Mouse (Mus musculus) cerebellum, adult 11-12 months (tissue): ENCODE data around the gene Cript.
"Not testable (repeated sequence)": the region's sequence is repeated elsewhere in the genome, so short reads cannot be mapped to it uniquely, and the experiment has no call there.

Source experiments
- DNase-seq: peaks from one replicate; pipeline ENCODE4 v3.0.0; 2022

The Cript gene

GRCm38 (mm10) chr17:87050469-87051175, 25.3 kb downstream of the Cript start:
- no peak for DNase-seq

DNA sequence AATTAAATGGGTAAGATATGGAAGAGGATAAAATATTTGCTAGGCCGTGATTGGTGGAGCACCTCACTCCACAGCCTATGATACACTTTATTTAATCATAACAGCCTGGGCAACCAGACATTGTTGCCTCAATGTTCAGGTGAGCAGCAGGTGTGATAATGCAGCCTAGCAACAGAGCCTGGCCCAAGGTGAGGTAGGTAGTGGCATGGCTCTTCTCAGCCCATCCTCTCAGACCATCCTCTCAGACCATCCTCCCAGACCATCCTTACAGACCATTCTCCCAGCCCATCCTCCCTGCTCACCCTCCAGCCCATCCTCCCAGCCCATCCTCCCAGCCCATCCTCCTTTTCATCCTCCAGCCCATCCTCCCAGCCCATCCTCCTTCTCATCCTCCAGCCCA, 26.3 kb downstream of the Cript start:
- no peak for DNase-seq

DNA sequence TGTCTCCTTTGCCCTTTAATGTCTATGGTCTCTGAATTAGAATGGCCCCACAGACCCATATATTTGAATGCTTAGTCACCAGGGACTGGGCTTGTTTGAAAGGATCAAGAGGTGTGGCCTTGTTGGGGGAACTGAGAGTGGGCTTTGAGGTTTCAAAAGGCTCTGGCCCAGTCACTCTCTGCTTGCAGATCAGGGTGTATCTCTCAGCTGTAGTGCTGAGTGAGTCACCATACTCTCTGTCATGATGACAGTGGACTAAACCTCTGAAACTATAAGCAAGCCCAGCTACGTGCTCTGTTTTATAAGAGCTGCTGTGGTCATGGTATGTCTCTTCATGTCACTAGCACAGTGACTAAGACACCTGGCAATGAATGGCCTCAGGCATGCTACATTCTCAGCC, 27.1 kb downstream of the Cript start:
- no peak for DNase-seq

DNA sequence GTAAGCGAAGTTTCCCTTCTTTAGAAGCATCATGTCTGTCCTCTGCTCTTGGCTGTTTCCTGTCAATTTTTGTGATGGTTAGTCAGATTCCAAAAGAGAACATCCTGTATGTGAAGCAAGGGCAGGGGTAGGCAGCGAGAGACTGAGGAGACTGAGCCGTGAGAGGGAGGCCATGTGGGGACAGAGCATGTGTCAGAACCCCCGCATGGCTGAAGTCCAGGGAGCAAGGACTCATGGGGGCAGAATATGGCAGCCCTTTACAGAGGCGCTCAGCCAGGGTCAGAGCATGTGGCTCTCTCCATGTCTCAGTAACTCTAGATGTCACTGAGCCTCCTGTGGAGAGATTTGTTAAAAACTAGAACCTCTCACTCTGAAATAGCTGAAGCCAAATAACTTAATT, 28.6 kb downstream of the Cript start:
- DNase-seq, result no peak

DNA sequence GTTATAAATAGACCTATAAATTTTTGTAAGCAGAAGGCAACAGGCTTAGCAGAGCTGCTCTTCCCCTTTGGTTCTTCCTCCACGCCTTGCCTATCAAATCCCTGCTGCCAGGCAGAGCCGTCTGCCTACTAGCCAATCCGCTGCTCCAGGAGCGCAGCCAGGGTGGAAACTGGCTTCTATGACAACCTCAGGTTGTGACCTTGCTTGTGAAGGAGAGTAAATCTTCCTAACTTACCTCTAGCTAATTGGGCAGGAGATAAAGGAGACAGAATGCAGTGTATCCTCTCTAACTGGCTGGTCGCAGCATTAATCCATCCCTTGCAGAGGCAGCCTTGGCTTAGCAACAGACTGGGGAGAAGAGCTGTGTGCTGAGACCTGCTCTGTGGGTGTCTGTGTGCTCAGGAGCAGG, 29.7 kb downstream of the Cript start:
- peak; percentile 28 for DNase-seq

GRCm38 (mm10) chr17:87055663-87056062, 30.3 kb downstream of the Cript start:
- DNase-seq, result no peak

DNA sequence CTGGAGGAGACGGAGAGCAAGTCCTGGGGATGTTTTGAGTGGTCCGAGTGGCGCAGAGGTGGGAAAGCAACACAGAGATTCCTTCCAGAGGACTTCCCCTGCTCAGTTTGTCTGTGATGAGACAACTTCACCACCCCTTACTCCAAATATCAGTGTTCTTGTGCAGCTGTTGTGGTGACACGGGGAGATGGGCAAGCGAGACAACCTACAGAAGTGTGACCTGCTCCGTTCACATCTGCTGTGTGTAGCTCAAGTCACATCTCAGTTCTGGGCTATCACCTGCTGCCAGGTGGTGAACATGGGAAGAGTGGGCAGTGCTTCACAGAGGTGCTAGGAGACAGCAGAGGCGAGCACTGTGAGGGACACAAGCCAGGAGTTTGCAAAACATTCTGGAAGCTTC, 31.4 kb downstream of the Cript start:
- no peak for DNase-seq

DNA sequence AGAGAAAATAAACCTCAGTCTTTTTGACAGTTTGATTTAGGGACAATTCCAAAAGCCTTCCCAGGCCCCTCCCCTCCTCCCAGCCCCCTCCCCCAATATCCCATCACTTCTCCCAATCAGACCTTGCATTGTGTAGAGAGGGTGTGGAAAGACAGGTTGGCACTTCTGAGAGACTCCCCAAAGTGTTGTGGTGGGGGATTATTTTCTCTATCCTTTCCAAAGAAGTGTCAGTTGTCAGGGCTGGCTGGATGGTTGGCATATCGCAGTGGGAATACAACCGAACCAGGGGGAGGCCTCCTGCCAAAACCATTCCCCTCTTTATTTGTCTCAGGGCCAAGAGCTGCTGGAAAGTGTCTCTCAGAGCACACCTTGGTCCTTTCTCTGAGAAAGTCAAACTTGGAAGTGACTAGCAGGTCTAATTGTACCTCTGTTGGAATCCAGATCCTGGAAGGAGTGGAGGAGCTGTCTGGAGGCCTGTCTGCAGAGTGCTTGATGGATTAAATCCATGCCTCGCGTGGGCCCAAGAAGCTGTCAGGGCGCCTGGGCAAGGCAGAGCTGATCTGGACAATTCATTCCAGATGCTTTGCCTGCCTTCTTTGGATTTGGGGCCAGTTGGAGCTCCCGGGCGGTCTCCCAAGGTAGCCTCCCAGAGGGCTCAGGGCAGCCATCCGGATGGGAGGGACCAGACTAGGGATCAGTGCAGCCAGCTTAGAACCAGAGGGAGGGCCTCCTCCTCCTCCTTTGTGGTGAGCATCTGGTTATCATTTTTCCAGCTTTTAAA, 32.3 kb downstream of the Cript start:
- no peak for DNase-seq

DNA sequence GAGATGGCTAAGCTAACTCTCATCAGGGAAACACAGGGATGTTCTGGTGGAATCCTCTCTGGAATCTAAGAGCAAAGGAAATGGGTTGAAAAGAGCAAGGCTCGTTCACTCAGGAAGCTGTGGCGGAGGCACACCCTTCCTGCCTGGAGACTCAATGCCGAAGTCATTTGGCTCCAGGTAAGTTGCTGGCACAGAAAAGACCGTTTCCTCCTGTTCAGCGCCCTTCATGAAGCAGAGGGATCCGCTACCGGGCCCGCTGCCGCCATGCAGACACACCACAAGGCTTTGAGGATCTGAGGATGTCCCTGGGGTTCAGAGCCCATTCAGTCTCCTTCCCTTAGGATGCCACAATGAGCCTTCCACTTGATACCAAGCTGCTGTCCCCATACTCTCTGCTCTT, 37.3 kb downstream of the Cript start:
- DNase-seq, result peak; percentile 36

DNA sequence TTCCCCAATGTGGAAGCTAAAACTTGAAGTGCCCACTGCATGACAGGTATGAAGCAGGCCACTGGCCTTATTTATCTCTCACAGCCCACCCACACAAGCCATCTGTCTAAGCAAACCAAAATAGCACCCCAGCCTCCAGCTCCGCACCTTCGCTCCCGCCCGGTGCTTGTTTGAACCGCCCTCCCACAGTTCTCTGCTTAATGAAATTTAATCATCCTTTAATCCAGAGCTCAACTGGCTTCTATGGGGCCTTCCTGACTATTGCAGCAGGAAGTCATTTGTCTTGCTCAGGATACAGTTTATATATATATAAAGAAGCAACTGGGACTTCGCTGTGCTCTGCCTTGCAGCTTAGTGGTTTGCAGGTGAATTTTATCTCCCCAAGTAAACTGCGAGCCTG, 38.1 kb downstream of the Cript start:
- DNase-seq, result no peak

DNA sequence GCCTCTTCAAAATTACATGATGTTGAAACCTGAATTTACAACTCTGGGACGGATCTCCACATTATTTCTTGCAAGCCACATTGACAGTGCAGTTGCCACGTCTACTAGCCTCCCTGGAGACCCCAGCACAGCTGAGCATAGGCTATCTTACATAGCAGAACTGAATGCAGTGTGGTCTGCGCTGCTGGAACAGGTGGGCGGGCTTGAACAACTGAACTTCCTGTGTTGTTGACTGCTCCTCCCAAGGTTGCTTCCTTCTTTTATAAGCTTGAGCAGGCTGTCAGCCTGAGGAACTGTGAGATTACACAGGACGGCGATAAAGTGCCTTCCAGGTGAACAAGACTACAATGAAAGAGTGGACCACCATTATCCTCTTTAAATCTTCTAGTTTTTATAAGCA, 38.6 kb downstream of the Cript start:
- DNase-seq, result no peak

- DNase-seq, result no peak
Observed at GRCm38 (mm10) chr17:87068997-87069396, 43.6 kb downstream of the Cript start.

GRCm38 (mm10) chr17:87072183-87072582, 46.8 kb downstream of the Cript start:
- not testable (repeated sequence) for DNase-seq

GRCm38 (mm10) chr17:87072766-87073440, 47.6 kb downstream of the Cript start:
- DNase-seq, result no peak

DNA sequence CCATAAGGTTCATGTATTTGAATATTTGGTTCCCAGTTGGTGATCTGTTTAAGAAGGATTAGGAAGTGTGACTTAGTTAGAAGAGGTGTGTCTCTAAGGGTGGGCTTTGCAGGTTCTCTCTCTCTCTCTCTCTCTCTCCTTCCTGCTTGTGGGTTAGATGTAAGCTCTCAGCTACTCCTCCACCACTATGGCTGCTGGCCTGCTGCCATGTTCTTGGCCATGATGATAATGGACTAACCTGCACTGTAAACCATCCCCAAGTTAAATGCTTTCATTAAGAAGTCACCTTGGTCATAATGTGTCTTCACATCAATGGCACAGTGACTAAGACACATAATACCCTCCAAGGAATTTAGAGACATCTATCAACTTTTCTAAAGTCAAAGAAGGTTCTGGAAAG, 48.1 kb downstream of the Cript start:
- no peak for DNase-seq

GRCm38 (mm10) chr17:87078217-87078616, 52.9 kb downstream of the Cript start:
- DNase-seq, result not testable (repeated sequence)

DNA sequence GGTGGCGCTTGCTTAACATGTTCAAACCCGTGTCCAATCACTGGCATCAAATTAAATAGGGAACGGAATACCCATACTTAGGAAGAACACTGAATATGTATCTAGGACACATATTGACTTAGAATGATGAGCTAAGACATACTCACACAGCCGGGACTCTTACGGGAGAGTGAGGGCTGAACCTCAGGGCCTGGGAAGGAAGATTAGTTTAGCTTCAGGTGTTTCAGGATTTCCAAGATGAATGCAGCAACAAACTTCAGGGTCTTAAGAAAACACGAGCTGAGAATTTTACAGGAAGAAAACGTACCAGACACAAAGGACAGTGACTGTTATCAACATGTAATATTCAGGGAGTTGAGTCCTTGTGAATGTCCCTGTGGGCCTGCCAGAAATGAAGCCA, 55.4 kb downstream of the Cript start:
- DNase-seq, result no peak

DNA sequence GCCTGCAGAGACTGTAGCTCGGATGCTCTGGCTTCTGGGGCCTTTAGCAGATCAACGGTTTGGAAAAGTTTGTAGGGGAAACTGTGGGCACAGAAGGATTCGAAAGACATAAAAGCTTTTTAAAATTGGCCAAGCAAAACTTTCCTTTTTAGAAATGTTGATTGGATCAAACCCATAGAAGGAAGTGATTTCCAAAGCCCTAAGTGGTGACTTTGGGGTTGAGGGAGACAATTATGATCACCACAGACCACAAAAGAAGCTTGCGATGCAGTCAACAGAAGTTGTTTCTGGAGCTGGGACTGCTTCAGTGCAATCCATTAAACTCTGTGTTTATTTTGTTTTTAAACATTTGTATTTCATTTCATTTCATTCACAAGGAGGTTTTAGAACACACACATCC, 57.2 kb downstream of the Cript start:
- DNase-seq, result no peak

GRCm38 (mm10) chr17:87083671-87084070, 58.3 kb downstream of the Cript start:
- no peak for DNase-seq
